Mouse (Mus musculus): ENCODE data around the gene Sirt3.

DNA sequence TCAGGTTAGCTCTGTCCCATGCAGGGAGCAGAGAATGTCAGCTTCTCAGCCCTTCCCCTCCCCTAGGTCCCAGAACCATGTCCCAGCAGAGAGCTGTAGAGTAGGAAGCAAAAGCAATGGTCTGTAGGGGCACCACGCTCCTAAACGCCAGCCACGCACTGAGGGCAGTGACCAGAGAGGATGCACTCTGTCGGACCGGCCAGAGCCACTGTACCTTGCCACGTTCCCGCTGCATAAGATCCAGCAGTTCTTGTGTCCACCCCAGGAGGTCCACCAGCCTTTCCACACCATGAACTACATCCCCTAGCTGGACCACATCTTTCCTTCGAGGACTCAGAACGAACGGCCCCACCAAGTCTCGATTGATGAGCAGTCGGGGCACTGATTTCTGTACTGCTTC, 17.3 kb downstream of the Sirt3 start:
- TF ChIP-seq CTCF (conservative IDR thresholded peaks at IDR 0.05; ENCODE audit: low read length) (no peak), NANOG (IDR thresholded peaks at IDR 0.05; ENCODE audit: borderline replicate concordance, low read length) (no peak), POU5F1 (IDR thresholded peaks at IDR 0.05; ENCODE audit: borderline replicate concordance, low read length) (no peak)

Measured in E14TG2a.4 (cell line).